Mouse (Mus musculus) brain, embryonic 14.5 days (tissue): ENCODE results near the gene AY074887. TPM values are rescaled to one million over a fixed set of nuclear protein-coding genes. Genes with fewer than 3 reads are reported as not detected.
"Not testable (repeated sequence)": the region's sequence is repeated elsewhere in the genome, so short reads cannot be mapped to it uniquely, and the experiment has no call there.

Source experiments
- DNase-seq: peaks from one replicate; pipeline ENCODE4 v3.0.0-alpha.2; 2011; ENCODE audit warnings: low read depth
- CTCF ChIP-seq: fragments of 200-500 bp; IDR thresholded peaks from 2 replicates; pipeline ENCODE4 v1.5.1; 2012; ENCODE audit warnings: inconsistent platforms, mild to moderate bottlenecking, moderate library complexity, borderline replicate concordance; ENCODE audit not compliant: insufficient read depth, insufficient read length; ENCODE audit errors: extremely low read depth
- POLR2A ChIP-seq: fragments of 200-500 bp; IDR thresholded peaks from 2 replicates; pipeline ENCODE4 v1.6.1; 2012; ENCODE audit warnings: mild to moderate bottlenecking, inconsistent platforms, borderline replicate concordance; ENCODE audit not compliant: poor library complexity, insufficient read depth, insufficient read length, severe bottlenecking; ENCODE audit errors: extremely low read depth
- polyA plus RNA-seq: library from polyadenylated mRNA; depleted of rRNA; stranded (reverse); fragments of >200 nt; gene quantifications from 2 replicates; pipeline ENCODE4 v1.2.3, GENCODE M21; 2012; rRNA removed

The AY074887 gene
- polyA plus RNA-seq = 0.11 and 0.19 TPM in 2 replicates

DNA sequence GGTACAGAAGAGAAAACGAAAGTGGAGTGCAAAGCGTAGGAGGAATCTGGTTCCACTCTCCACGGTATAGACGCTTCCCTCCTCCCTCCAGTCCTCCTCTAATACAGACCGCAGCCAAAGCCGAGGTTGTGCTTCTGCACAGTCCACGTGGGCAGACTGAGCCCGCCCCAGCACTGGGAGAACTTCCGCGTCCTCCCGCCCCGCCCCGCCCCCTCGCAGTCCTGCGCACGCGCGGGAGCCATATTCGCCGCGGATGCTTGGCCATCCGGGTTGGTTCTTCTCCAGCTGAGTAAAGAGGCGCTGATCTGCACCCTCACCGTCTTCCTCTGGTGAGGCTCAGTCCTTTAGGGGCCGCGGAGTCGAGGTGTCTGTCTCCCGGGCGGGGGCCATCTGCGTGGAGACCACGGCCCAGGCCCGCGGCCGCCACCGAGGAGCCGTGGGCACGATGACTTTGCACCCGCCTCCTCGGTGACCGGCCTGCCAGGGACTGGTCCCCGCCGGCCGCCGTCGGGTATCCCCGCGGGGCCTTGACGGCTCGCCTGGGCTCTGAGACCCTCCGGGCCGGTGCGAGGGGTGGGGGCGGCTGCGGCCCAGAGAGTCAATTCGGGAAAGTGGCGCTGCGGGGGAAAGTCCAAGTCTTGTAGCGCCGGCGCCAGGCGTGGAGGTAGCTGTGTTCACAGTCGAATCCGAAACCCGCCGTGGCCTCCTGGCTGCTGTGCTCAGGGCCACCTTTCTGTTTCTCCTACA lies at the start of gene AY074887, which contains the start of gene Psma4:
Gene AY074887 (minus strand): TSS at position 424 of the 747 bp plus-strand sequence.
Gene Psma4 (plus strand): TSS at position 216 of the 747 bp plus-strand sequence.
- peak; percentile 67; the same call in 1 of the 2 replicates for TF ChIP-seq POLR2A
- no peak for TF ChIP-seq CTCF
- DNase-seq = peak; percentile 98

DNA sequence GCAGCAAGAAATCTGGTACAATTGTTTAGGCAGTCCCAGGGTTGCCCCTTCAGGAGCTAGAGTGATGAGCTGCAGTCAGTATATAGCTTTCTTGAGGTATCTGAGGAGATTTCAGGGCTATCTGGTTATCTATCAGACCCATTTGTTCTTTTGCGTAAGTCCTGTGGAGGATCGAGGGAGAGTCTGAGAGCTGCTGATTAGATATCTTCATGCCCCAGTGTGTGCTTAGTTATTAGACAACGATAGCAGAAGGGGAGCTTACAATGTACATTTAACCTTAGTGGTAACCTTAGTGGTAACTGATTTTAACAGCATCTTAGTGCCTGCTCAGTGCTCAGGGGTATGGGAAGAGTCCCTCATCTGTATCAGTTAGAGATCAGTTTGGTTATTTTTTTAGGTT lies 44.8 kb upstream of the AY074887 start:
- no peak for DNase-seq
- TF ChIP-seq CTCF (no peak), POLR2A (no peak)

DNA sequence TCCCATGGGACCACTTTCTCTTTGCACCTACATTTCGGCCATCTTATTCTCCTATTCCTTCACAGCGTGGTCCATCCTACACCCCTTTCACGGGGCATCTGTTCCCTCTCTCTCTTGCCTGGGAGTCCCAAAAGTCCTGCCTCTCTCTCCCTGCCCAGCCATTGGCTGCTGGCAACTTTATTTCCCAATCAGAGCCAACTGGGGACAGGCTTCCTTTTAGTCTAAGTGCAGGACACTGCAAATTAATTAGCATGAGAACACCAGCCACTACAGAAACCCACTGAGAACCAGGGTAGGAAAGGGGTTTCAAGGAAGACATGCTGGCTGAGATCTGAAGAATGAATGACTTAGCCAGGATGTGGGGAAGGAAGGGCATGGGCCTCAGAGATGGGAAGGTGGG lies 43.6 kb upstream of the AY074887 start:
- no peak for TF ChIP-seq POLR2A
- TF ChIP-seq CTCF = no peak
- no peak for DNase-seq

DNA sequence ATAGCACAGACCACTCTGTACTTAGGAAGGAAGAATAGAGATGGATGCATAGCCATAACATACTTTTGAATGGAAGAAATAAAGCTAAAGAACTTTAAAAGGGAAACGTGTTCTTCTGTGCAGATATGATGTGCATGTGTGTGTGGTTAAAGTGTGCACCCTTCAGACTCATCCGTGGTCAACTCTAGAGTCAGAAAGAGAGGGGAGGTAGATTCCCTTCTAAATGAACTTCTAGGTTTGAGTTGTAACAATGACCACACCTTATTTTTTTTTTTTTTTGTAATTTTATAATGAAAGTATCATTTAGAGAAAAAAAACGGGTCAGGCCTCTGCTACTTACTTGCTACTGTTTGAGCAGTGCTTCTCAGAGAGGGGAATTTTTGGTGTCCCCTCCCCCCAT lies 39.6 kb upstream of the AY074887 start:
- TF ChIP-seq POLR2A (no peak), CTCF (no peak)

DNA sequence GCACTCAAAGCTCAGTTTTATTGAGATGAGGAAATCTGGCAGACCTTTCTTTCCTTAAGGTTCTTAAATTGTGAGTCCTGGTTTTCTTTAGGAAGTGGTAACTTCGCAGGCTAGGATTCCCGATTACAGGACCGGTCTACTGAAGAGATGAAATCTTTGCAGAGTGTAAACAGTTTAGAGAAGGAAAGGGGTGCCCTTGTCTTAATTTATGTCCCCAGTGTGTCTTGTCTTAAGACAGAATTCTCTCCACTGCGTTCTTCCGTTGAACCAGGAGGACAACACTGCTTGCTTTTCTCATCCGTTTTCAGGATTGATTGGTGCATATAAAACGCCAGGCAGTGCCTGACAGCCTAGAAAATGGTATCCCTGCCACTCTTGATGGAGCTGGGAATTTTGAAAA lies 31.6 kb upstream of the AY074887 start:
- DNase-seq = peak; percentile 11
- TF ChIP-seq CTCF = no peak

More for the DNA sequence above, 39.6 kb upstream of the AY074887 start:
- DNase-seq = no peak

DNA sequence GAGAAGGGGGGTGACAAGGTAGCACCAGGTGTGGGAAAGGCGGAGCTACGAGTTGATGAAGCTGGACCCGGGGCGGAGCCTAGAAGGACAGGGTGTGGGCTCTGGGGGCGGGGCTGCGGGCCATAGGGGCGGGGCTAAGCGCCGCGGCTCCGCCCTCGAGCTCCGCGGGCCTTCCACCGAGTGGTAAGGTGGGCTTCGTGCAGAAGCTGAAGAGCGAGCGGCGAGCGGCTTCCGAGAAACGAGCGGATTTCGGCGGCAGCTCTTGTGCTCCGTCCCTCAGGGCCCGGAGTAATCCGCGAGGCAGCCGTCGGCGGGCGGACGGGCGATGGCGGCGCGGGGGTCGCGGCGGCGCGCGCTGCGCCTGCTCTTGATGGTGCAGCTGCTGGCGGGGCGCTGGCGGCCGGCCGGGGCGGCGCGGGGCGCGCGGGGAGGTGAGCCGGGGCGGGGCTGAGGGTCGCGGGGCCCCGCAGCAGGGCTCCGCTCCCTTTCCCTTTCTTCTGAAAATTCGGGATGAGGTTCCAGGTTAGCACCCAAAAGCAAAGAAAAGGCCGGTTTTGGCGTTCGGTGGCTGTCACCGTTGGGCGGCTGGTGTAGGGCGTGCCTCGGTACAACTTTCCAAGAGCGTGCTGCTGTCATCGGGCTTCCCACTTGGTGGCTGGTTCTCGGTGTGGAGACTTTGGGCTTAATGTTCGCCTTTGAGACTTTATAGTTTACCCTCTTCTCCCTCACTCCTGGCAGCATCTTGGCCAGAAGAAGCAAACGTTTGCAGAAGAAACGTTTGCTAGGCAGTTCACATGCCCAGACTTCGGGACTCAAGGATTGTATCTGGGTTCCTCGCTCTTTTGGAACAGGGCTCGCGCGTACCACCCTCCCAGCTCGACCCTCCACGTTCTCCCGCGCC lies 30.7 kb upstream of the AY074887 start:
- DNase-seq = peak; percentile 78

DNA sequence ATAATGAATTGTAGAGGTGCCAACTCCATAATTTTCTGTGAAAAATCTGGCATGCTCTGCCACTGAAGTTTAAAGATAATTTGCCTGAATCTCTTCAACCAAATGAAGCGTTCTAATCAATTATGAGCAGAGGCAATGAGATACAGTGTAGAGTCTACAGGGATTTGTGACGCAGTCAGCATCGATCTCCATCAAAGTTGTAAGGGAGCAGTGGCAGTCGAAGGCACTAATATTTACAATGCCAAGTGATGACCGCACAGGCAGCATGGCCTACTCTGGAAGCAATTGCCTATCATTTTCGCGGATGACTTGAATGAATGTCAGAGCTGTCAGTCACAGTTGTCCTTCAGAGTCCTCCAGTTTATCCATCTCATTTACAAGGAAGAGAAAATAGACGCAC lies 29.9 kb upstream of the AY074887 start, which contains the start of gene Chrna5:
Gene Chrna5 (plus strand): TSS at position 207 of the 400 bp plus-strand sequence.
- DNase-seq = peak; percentile 62

More for the DNA sequence above, 30.7 kb upstream of the AY074887 start:
- TF ChIP-seq POLR2A = no peak
- TF ChIP-seq CTCF = no peak

DNA sequence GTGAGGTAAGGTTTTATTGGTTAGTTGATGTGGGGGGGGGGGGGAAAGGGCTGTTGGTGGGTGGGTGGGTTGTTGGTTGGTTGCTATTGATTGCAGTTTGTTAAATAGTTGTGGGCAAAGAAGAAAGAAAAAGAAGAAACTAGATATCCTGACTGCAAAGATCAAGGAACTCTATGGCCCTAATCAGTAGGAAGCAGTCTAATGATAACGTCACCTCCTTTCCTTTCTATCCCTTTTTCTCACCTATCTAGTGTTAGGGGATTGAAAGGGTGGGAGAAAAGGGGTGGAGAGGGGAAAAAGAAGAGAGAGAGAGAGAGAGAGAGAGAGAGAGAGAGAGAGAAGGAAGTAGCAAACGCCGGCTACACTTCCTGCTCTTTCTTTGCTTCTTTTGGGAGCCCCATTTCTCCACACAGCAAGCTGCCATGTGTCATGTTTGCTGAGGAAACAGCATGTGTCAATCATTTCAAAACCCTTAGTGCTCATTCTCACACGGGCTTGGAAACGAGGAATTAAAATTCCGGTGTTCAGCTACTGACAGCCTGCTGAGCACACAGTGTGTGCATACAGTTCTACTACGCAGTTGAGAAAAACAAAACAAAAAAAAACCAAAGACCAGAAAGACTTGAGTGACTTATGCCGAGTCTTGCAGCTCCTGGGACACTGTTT lies 19.3 kb upstream of the AY074887 start:
- DNase-seq = no peak
- TF ChIP-seq POLR2A (no peak), CTCF (no peak)

More for the DNA sequence above, 29.9 kb upstream of the AY074887 start, which contains the start of gene Chrna5:
- no peak for TF ChIP-seq CTCF
- no peak for TF ChIP-seq POLR2A

DNA sequence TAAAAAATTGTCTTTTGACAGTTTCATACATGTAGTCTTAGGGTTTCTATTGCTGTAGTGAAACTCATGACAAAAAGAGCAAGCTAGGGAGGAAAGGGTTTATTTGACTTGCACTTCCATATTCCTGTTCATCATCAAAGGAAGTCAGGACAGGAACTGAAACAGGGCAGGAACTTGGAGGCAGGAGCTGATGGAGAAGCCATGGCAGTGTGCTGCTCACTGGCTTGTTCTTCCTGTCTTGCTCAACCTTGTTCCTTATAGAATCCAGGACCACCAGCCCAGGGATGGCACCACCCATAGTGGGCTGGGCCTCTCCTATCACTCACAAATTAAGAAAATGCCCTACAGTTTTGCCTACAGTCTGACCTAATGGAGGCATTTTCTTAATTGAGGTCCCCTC lies 12.9 kb upstream of the AY074887 start:
- TF ChIP-seq POLR2A (no peak), CTCF (no peak)
- DNase-seq = no peak

DNA sequence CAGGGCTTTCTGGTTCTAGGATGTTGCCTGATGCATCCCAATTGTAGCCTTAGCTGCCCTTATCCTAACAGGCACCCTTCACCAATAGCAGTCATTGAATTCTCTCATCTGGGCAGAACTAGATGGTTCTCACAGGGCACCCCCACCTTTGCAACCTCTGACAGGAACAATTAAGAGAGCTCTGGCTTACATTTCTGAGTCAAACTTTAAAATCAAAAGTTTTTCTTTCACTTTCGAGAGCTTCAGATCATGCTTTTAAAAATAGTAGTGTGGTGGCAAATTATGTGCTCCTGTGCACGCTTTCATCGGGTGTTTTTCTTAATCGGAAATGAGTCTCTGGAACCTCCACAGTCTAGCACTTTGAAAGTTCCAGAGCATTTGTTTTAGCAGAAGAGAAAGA lies 10.3 kb upstream of the AY074887 start:
- no peak for DNase-seq
- TF ChIP-seq POLR2A = no peak
- TF ChIP-seq CTCF = no peak

DNA sequence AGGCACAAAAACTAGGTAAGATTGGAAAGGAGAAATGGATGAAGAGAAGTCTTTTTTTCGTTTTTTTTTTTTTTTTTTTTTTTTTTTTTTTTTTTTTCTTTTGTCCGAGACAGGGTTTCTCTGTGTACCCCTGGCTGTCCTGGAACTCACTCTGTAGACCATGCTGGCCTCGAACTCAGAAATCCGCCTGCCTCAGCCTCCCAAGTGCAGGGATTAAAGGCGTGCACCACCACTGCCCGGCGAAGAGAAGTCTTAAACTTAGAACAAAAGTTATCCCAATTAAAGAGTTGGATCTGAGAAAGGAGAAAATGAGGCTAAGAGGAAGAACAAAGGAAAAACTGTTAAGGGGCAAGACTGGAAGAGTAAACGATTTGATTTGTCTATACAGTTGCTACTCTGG lies 636 bp downstream of the AY074887 start:
- DNase-seq = not testable (repeated sequence)

DNA sequence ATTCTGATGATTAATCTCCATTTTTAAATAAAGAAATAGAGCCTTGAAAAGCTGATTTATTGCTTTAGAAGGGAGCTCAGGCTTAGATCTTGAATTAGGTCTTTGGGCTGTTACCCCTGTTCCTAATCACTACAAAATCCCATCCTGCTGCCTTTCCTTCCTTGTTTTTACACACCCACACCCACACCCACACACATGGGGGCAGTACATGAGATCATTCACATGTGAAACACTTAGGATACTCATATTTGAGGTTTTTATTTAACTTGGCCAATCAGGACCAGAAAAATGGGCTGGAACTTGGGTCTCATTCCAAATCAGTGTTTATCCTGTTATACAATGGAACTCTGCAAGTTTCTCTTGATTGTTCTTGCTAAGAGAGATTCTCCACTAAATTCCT lies 1.3 kb downstream of the AY074887 start:
- no peak for TF ChIP-seq CTCF
- no peak for TF ChIP-seq POLR2A
- no peak for DNase-seq

DNA sequence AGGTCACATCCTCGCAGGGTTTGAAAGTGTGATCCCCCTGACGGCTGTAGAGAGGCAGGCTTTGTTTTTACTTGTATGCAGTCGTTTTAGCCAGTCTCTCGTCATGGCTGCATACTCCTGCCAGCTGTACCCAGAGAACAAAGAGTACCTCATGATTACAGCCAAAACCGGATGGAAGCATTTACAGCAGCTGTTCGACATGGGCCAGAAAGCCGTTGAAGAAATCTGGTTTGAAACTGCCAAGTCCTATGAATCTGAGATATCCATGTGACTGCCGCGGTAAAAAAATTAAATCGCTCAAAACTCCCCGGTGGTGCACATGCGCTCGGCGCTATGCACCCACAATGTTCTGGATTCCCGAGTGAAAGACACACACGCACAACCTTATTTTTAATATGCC lies 4.5 kb downstream of the AY074887 start:
- peak; percentile 48 for DNase-seq
- TF ChIP-seq POLR2A (no peak), CTCF (no peak)

DNA sequence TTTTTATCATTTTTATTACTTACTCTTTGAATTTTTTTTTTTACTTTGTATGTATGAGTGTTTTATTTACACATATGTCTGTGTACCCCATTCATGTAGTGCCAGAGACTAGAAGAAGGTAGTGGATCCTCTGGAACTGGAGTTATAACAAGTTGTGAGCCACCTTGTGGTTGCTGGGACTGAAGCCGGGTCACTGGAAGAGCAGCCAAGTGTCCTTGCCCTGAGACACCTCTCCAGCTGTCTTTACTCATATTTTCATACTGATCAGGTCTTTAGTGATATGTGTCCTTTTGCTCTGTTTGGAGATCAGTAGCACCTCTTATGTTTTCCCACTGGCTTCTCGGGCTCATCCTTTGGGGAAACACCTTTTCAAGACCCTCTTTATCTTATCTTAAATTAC lies 6.3 kb downstream of the AY074887 start:
- no peak for DNase-seq
- TF ChIP-seq CTCF = no peak
- no peak for TF ChIP-seq POLR2A
